Mouse (Mus musculus) neural tube, embryonic 12.5 days (tissue): ENCODE results near the gene Narfl. TPM values are rescaled to one million over a fixed set of nuclear protein-coding genes. Genes with fewer than 3 reads are reported as not detected.

Experiments
- ATAC-seq: fragments of 200-750 bp; cut with Nextera tagmentation; 2 replicates; pipeline ENCODE4 v1.8.0; 2017; ENCODE audit warnings: low read depth, mild to moderate bottlenecking, moderate TSS enrichment, moderate library complexity; ENCODE audit not compliant: low FRiP score
- H3K27ac ChIP-seq: fragments of 300-500 bp; sonication (generic); 2 replicates; pipeline ENCODE4 v1.5.1; 2016
- H3K27me3 ChIP-seq: fragments of 300-500 bp; sonication (generic); replicated peaks from 2 replicates; pipeline ENCODE4 v1.6.1; 2016; ENCODE audit warnings: mild to moderate bottlenecking
- H3K36me3 ChIP-seq: fragments of 300-500 bp; sonication (generic); 2 replicates; pipeline ENCODE4 v1.6.1; 2016; ENCODE audit warnings: mild to moderate bottlenecking
- H3K4me1 ChIP-seq: fragments of 300-500 bp; sonication (generic); 2 replicates; pipeline ENCODE4 v1.6.1; 2016
- H3K4me2 ChIP-seq: fragments of 300-500 bp; sonication (generic); replicated peaks from 2 replicates; pipeline ENCODE4 v1.6.1; 2016; ENCODE audit warnings: mild to moderate bottlenecking
- H3K4me3 ChIP-seq: fragments of 300-500 bp; sonication (generic); 2 replicates; pipeline ENCODE4 v1.5.1; 2016
- H3K9ac ChIP-seq: fragments of 300-500 bp; sonication (generic); 2 replicates; pipeline ENCODE4 v1.6.1; 2016; ENCODE audit warnings: mild to moderate bottlenecking
- H3K9me3 ChIP-seq: fragments of 300-500 bp; sonication (generic); 2 replicates; pipeline ENCODE4 v1.6.1; 2016; ENCODE audit warnings: mild to moderate bottlenecking
- WGBS: fragments of 180-500 bp; shearing (Covaris S2); methylation state at CpG from one replicate; pipeline ENCODE4 v1.1.7; 2016; 5-methylcytosine and 5-hydroxymethylcytosine counted together
- polyA plus RNA-seq: library from polyadenylated mRNA; unstranded; fragments of >200 nt; fragmentation: Nextera tagmentation; extraction: Ambion mirVana; gene quantifications from 2 replicates; pipeline ENCODE4 v1.2.1, GENCODE M21; 2016

The Narfl gene
- polyA plus RNA-seq, 1 experiment from 2014 or later = 29.2 TPM

DNA sequence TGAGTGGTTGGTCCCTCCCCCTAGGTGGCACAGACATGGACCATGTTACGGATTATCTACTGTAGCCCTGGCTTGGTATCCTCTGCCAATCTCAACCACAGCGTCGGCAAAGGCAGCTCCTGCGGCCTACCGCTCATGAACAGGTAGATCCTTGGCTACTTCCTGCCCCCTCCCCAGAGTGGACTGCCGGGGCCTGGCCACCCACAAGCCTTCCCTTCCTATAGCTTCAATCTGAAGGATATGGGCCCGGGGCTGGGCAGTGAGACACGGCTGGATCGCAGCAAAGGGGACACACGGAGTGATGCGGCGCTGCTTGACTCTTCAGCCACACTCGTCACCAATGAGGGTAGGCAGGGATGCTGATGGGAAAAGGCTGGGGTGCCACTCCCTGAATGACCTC, 53.4 kb downstream of the Narfl start:
- WGBS = 96% methylated on average over 13 of the region's 13 CpGs
- no peaks in the 10 kb centered on the region for H3K9me3 ChIP-seq
- no peak overlapping the region for H3K9ac ChIP-seq
- no peaks in the 10 kb centered on the region for H3K27me3 ChIP-seq
- H3K36me3 ChIP-seq = peaks cover 46% of the 10 kb centered on the region
- no peak overlapping the region for H3K4me3 ChIP-seq
- no peak overlapping the region for H3K27ac ChIP-seq
- no peak overlapping the region for H3K4me2 ChIP-seq
- no peak for ATAC-seq
- H3K4me1 ChIP-seq = peaks cover 72% of the 10 kb centered on the region

DNA sequence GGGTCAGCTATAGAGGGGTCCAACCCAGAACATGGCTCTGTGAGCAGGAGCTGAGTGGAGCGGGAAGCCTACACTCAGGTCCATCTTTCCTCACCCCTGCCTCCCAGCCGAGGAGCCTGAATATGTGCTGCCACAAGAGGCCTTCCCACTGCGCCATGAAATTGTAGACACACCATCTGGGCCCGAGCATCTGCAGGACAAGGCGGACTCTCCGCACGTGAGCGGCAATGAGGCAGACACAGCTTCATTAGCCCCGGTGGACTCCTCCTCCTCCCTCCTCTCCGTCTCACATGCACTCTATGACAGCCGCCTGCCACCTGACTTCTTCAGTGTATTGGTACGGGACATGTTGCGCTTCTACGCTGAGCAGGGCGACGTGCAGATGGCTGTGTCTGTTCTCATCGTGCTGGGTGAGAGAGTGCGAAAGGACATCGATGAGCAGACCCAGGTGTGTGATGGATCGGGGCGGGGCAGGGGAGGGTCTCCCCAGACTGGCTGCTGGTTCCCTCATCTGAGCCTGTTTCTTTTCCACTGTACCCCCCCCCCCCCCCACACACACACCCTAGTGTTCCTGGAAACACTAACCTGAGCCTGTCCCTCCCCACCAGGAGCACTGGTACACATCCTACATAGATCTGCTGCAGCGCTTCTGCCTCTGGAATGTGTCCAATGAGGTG, 54.1 kb downstream of the Narfl start:
- WGBS = 91% methylated on average over 22 of the region's 22 CpGs
- Histone ChIP-seq H3K4me3 (no peak overlapping the region), H3K36me3 (peaks cover 46% of the 10 kb centered on the region), H3K27me3 (no peaks in the 10 kb centered on the region), H3K4me1 (peaks cover 75% of the 10 kb centered on the region), H3K9me3 (no peaks in the 10 kb centered on the region), H3K27ac (no peak overlapping the region), H3K4me2 (peak overlapping the region; percentile 95; the same call in 1 of the 2 replicates), H3K9ac (no peak overlapping the region)
- ATAC-seq = no peak

DNA sequence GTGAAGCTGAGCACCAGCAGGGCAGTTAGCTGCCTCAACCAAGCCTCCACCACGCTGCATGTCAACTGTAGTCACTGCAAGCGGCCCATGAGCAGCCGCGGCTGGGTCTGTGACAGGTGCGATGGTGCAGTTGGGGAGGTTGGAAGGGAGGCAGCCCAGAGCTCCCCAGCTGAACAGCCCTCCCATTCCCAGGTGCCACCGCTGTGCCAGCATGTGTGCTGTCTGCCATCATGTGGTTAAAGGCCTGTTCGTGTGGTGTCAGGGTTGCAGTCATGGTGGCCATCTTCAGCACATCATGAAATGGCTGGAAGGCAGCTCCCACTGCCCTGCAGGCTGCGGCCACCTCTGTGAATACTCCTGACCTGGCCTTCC, 54.6 kb downstream of the Narfl start:
- H3K4me1 ChIP-seq = peaks cover 75% of the 10 kb centered on the region

DNA sequence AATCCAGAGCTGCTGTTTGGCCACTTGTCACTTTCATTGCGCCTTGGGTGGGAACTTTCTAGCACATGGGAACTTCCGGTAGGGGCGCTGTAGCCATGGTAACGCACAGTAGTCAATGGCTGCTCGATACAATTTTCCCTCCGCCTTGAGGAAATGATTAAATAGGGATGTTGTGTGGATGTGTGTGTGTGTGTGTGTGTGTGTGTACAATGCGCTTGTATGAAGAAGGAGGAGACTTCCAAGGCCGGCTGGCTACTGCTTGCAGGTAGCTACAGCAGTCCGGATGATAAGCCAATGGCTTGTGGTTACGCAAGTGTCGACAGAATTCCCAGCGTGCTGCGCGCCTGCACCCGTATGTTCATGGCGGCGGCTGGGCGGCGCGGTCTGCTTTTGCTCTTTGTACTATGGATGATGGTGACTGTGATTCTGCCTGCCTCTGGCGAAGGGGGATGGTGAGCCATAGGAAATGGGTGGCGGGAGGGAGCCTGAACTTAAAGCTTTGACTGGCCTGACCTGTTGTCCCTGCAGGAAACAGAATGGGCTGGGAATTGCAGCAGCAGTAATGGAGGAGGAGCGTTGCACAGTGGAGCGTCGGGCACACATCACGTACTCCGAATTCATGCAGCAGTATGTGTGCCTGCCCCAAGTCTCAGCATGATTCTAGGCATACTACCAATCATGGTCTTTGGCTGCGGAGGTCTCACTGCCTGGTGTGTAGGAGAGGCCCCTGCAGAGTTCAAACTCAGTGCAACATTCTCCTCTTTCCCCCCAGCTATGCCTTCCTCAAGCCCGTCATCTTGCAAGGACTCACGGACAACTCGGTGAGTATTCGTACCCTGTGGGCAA, 55.4 kb downstream of the Narfl start, which contains the start of gene Jmjd8:
Gene Jmjd8, plus strand, starts transcription at position 156 of the 846 bp plus-strand sequence.
- 1% methylated on average over 32 of the region's 32 CpGs for WGBS
- Histone ChIP-seq H3K27ac (peak within 1 kb of the TSS; percentile 65), H3K36me3 (peaks cover 46% of the 10 kb centered on the region), H3K4me3 (peak within 1 kb of the TSS; percentile 56), H3K9ac (peak within 1 kb of the TSS; percentile 75), H3K4me1 (peaks cover 80% of the 10 kb centered on the region), H3K4me2 (peak within 1 kb of the TSS; percentile 95), H3K27me3 (no peaks in the 10 kb centered on the region), H3K9me3 (no peaks in the 10 kb centered on the region)
- peak; percentile 41 for ATAC-seq

More for the DNA sequence above, 54.6 kb downstream of the Narfl start:
- peaks cover 46% of the 10 kb centered on the region for H3K36me3 ChIP-seq
- H3K9me3 ChIP-seq = no peaks in the 10 kb centered on the region
- ATAC-seq = no peak
- no peak overlapping the region for H3K27ac ChIP-seq
- H3K27me3 ChIP-seq = no peaks in the 10 kb centered on the region
- 84% methylated on average over 8 of the region's 8 CpGs for WGBS
- peak overlapping the region; percentile 95 for H3K4me2 ChIP-seq
- 0 out of 2 replicates have a peak overlapping the region, but pooled peaks have one; percentile 5 for H3K9ac ChIP-seq
- peak overlapping the region; percentile 56 for H3K4me3 ChIP-seq

DNA sequence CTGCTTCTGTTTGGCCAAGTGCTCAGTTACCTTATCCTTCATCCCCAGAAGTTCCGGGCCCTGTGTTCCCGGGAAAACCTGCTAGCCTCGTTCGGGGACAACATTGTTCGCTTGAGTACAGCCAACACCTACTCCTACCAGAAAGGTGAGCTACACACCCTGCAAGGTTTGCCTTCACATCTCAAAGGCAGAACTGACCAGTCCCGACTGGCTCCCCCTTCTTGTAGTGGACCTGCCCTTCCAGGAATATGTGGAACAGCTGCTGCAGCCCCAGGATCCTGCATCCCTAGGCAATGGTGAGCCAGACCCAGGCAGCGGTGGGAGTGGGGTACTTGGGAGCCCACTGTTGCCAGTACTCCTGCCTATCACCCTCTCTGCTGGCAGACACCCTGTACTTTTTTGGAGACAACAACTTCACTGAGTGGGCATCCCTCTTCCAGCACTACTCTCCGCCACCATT, 56.0 kb downstream of the Narfl start:
- H3K36me3 ChIP-seq = peaks cover 46% of the 10 kb centered on the region
- no peaks in the 10 kb centered on the region for H3K27me3 ChIP-seq
- ATAC-seq = no peak
- WGBS = 47% methylated on average over 8 of the region's 8 CpGs
- H3K4me3 ChIP-seq = peak overlapping the region; percentile 56
- H3K9ac ChIP-seq = peak overlapping the region; percentile 75
- H3K4me2 ChIP-seq = peak overlapping the region; percentile 95
- peaks cover 80% of the 10 kb centered on the region for H3K4me1 ChIP-seq
- no peaks in the 10 kb centered on the region for H3K9me3 ChIP-seq
- H3K27ac ChIP-seq = peak overlapping the region; percentile 65

DNA sequence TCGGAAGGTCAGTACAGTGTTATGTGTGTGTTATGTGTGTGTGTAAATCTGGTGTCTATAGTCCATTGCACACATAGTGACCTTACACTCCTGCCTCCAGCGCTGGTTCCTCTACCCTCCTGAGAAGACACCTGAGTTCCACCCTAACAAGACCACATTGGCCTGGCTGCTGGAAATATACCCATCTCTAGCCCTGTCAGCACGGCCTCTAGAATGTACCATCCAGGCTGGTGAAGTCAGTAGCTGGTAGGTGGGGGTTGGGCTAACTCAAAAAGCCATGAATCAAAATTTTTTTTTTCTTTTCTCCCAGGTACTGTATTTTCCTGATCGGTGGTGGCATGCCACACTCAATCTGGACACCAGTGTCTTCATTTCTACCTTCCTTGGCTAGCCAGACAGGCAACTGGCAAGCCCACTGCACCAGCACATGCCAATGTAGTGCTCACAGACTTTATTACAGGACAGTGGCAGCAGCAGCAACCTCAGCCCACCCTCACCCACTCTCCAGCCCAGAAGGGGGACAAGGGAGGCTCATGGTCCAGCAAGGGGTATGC, 56.7 kb downstream of the Narfl start:
- H3K4me2 ChIP-seq = peak overlapping the region; percentile 95
- H3K4me1 ChIP-seq = peaks cover 80% of the 10 kb centered on the region
- 85% methylated on average over 4 of the region's 4 CpGs for WGBS
- no peak overlapping the region for H3K27ac ChIP-seq
- H3K4me3 ChIP-seq = peak overlapping the region; percentile 56; the same call in 1 of the 2 replicates
- no peak for ATAC-seq
- H3K9ac ChIP-seq = 0 out of 2 replicates have a peak overlapping the region, but pooled peaks have one; percentile 75
- peaks cover 51% of the 10 kb centered on the region for H3K36me3 ChIP-seq
- no peaks in the 10 kb centered on the region for H3K9me3 ChIP-seq
- H3K27me3 ChIP-seq = no peaks in the 10 kb centered on the region

DNA sequence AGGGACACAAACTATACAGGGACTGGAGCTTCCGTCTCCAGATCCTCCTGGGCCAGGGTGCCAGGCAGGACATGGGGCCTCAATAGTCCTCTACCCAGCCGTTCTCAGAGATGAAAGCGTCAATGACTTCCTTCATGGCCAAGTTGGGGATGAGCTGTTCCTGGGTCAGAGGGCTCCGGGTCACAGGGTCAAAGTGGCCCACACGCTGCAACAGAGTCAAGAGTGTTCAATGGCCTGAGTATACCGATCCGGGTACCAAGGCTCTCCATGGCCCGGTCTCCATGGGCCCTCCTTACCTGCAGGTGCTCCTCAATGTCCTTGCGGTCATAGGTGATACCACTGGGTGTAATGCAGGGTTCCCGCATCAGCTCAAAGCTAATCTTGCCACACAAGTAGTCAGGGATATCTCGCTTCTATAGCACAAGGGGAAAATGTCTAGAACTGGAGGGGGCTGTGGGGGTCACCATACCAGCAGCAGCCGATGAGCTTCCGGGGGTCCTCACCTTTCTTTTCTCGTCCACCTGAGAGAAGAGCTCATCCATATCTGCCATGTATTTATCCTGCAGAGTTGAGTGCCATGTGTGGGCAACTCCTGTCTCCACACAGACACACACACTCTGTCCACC, 57.3 kb downstream of the Narfl start:
- peak overlapping the region; percentile 95 for H3K4me2 ChIP-seq
- H3K27ac ChIP-seq = no peak overlapping the region
- no peak overlapping the region for H3K4me3 ChIP-seq
- no peak overlapping the region for H3K9ac ChIP-seq
- no peaks in the 10 kb centered on the region for H3K9me3 ChIP-seq
- WGBS = 89% methylated on average over 14 of the region's 14 CpGs
- H3K4me1 ChIP-seq = peaks cover 81% of the 10 kb centered on the region
- peaks cover 49% of the 10 kb centered on the region for H3K36me3 ChIP-seq
- H3K27me3 ChIP-seq = no peaks in the 10 kb centered on the region
- ATAC-seq = no peak

DNA sequence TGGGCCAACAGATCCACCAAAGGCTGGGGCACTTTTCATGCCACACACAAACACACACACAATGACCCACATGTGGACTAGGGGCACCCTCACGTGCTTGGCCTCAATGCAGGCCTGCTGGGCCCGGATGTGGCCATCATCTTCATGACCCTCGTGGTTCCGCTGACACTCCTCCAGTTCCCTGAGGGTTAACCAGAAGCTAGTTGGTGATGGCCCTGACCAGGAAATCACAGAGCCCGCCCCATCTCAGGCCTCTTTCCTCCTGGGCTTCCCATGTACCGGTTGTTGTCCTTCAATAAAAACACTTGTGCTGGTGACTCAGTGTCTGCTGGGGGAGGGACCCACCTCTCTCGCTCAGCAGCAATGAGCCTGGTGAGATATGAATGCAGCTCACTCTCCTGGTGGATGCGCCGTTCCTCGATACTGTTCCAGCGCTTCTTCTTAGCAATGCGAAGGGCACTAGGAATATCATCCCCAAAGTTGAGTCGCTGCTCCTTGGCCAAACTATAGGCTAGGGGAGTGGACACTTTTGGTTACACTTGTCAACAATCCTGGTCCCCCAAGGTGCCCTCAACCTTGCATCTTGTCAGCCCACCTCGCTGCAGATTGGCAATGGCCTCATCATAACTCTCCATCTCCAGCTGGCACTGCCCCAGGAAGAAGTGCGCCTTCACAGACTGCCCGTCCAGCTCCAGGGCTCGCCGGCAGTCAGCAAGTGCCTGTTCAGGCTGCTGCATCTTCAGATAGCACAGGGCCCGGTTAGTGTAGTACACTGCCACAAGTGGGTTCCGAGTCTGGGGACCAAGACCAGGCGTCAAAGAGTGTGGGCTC, 58.1 kb downstream of the Narfl start:
- no peak for ATAC-seq
- Histone ChIP-seq H3K27me3 (no peaks in the 10 kb centered on the region), H3K4me3 (peak overlapping the region; percentile 79), H3K9me3 (no peaks in the 10 kb centered on the region), H3K4me2 (peak overlapping the region; percentile 95), H3K27ac (no peak overlapping the region; the same call in 1 of the 2 replicates), H3K9ac (peak overlapping the region; percentile 92), H3K36me3 (peaks cover 42% of the 10 kb centered on the region), H3K4me1 (peaks cover 81% of the 10 kb centered on the region)
- 67% methylated on average over 21 of the region's 21 CpGs for WGBS

DNA sequence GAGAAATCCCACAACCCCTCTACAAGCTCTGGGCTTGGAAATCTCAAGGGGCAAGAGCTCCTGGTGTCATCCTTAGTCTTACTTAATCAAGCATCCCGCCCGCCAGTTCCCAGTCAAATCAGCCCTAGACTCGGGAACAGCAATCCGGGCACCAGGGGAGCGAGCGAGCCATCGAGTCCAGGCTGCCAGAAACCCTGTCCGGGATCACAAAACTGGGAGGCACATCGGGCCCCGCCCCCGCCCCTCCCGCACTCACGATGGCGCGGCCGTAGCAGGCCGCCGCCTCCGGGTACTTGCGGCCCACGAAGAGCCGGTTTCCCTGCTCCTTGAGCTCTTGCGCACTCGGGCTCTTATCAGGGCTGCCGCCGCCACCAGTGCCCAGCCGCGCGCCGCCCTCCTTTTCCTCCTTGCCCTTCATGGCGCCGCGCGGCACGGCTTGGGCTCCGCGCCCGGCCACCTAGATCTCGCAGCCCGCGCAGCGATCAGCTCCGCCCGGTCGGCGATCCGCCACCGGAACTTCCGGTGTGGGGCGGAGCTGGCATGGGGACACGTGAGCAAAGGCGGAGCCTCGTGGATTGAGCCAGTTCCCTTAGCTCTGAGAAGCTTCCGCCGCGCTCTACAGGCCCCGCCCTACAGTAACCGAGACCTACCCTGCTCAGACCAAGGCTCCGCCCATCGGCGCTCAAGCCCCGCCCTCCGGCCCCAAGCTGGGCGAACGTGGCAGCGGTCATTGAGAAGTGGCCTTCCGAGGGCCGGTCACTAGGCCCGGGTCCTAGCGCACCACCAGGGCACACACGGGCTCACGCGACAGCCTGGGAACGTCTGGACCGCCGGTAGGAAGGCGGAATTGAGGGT, 59.1 kb downstream of the Narfl start:
- peak overlapping the region; percentile 92 for H3K9ac ChIP-seq
- H3K4me3 ChIP-seq = peak overlapping the region; percentile 79
- under 1% methylated on average over 77 of the region's 77 CpGs for WGBS
- H3K27me3 ChIP-seq = no peaks in the 10 kb centered on the region
- peak; percentile 90 for ATAC-seq
- H3K9me3 ChIP-seq = no peaks in the 10 kb centered on the region
- peaks cover 32% of the 10 kb centered on the region for H3K36me3 ChIP-seq
- peak overlapping the region; percentile 95 for H3K4me2 ChIP-seq
- peaks cover 82% of the 10 kb centered on the region for H3K4me1 ChIP-seq
- peak overlapping the region; percentile 88 for H3K27ac ChIP-seq
